Mouse (Mus musculus): ENCODE data around the gene Myo1e. TPM values are rescaled to one million over a fixed set of nuclear protein-coding genes. Genes with fewer than 3 reads are reported as not detected.
A peak's percentile ranks its signal among the peaks of the same experiment; 100 is the strongest.

Myo1e gene
- polyA plus RNA-seq, 1 experiment: 19.5 TPM

GRCm38 (mm10) chr9:70300705-70301104 lies 93.6 kb downstream of the Myo1e start:
- 97% methylated on average over 5 of the region's 5 CpGs for WGBS
- TF ChIP-seq POLR2A (IDR thresholded peaks at IDR 0.05; ENCODE audit: low read depth, low read length) (no peak), CTCF (IDR thresholded peaks at IDR 0.05; ENCODE audit: extremely low read depth, insufficient read length, insufficient replicate concordance, low read depth, low read length) (peak; percentile 21; the same call in 1 of the 2 replicates)
- Histone ChIP-seq H3K27me3 (ENCODE audit: control insufficient read depth, insufficient read depth, low read length) (no peaks in the 10 kb centered on the region), H3K36me3 (ENCODE audit: control insufficient read depth, insufficient read depth, low read length) (peaks cover 17% of the 10 kb centered on the region), H3K27ac (ENCODE audit: insufficient read depth, low read depth, low read length) (peak overlapping the region; percentile 81; the same call in 1 of the 2 replicates), H3K4me1 (ENCODE audit: control insufficient read depth, insufficient read depth, insufficient read length, low read length) (peaks cover 6% of the 10 kb centered on the region; the same call in 1 of the 2 replicates), H3K4me3 (ENCODE audit: low read depth, low read length) (no peak overlapping the region)

- TF ChIP-seq CTCF (IDR thresholded peaks at IDR 0.05; ENCODE audit: extremely low read depth, insufficient read length, insufficient replicate concordance, low read depth, low read length) (no peak), POLR2A (IDR thresholded peaks at IDR 0.05; ENCODE audit: low read depth, low read length) (no peak)
- Histone ChIP-seq H3K36me3 (ENCODE audit: control insufficient read depth, insufficient read depth, low read length) (peaks cover 19% of the 10 kb centered on the region), H3K4me1 (ENCODE audit: control insufficient read depth, insufficient read depth, insufficient read length, low read length) (peaks cover 6% of the 10 kb centered on the region; the same call in 1 of the 2 replicates), H3K27ac (ENCODE audit: insufficient read depth, low read depth, low read length) (peak overlapping the region; percentile 81), H3K27me3 (ENCODE audit: control insufficient read depth, insufficient read depth, low read length) (no peaks in the 10 kb centered on the region), H3K4me3 (ENCODE audit: low read depth, low read length) (no peak overlapping the region)
- 71% methylated on average over 6 of the region's 6 CpGs for WGBS
Measured at GRCm38 (mm10) chr9:70301598-70301997, 94.4 kb downstream of the Myo1e start.

GRCm38 (mm10) chr9:70304901-70305300 lies 97.8 kb downstream of the Myo1e start:
- Histone ChIP-seq H3K4me1 (ENCODE audit: control insufficient read depth, insufficient read depth, insufficient read length, low read length) (peaks cover 6% of the 10 kb centered on the region; the same call in 1 of the 2 replicates), H3K27me3 (ENCODE audit: control insufficient read depth, insufficient read depth, low read length) (no peaks in the 10 kb centered on the region), H3K36me3 (ENCODE audit: control insufficient read depth, insufficient read depth, low read length) (peaks cover 32% of the 10 kb centered on the region), H3K27ac (ENCODE audit: insufficient read depth, low read depth, low read length) (no peak overlapping the region), H3K4me3 (ENCODE audit: low read depth, low read length) (no peak overlapping the region)
- WGBS: 87% methylated on average over 8 of the region's 8 CpGs
- TF ChIP-seq POLR2A (IDR thresholded peaks at IDR 0.05; ENCODE audit: low read depth, low read length) (no peak), CTCF (IDR thresholded peaks at IDR 0.05; ENCODE audit: extremely low read depth, insufficient read length, insufficient replicate concordance, low read depth, low read length) (no peak)

- TF ChIP-seq CTCF (IDR thresholded peaks at IDR 0.05; ENCODE audit: extremely low read depth, insufficient read length, insufficient replicate concordance, low read depth, low read length): no peak
- 67% methylated on average over 1 of the region's 1 CpGs for WGBS
- Histone ChIP-seq H3K27me3 (ENCODE audit: control insufficient read depth, insufficient read depth, low read length) (no peaks in the 10 kb centered on the region), H3K4me1 (ENCODE audit: control insufficient read depth, insufficient read depth, insufficient read length, low read length) (no peaks in the 10 kb centered on the region), H3K36me3 (ENCODE audit: control insufficient read depth, insufficient read depth, low read length) (peaks cover 23% of the 10 kb centered on the region), H3K27ac (ENCODE audit: insufficient read depth, low read depth, low read length) (no peak overlapping the region), H3K4me3 (ENCODE audit: low read depth, low read length) (no peak overlapping the region)
Measured at GRCm38 (mm10) chr9:70310046-70310445, 102.9 kb downstream of the Myo1e start.

DNA sequence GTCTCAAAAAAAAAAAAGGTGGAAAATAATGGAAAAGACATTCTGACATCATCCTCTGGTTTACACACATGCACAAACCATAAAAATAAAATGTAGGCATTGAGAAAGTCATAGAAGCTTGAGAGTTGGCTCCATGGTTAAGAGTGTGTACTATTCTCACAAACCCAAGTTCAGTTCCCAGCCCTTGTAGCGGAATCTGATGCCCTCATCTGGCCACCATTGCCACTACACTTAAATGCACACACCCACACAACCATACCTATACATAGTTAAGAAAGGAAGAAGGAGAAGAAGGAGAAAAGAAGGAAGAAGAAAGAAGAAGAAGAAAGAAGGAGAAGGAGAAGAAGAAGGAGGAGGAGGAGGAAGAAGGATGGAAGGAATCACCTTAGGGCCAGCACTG lies 106.9 kb downstream of the Myo1e start:
- WGBS: 100% methylated on average over 1 of the region's 1 CpGs
- TF ChIP-seq CTCF (IDR thresholded peaks at IDR 0.05; ENCODE audit: extremely low read depth, insufficient read length, insufficient replicate concordance, low read depth, low read length) (no peak), POLR2A (IDR thresholded peaks at IDR 0.05; ENCODE audit: low read depth, low read length) (no peak)
- H3K27me3 ChIP-seq (ENCODE audit: control insufficient read depth, insufficient read depth, low read length): no peaks in the 10 kb centered on the region
- peaks cover 10% of the 10 kb centered on the region for H3K36me3 ChIP-seq (ENCODE audit: control insufficient read depth, insufficient read depth, low read length)
- peaks cover 5% of the 10 kb centered on the region for H3K4me1 ChIP-seq (ENCODE audit: control insufficient read depth, insufficient read depth, insufficient read length, low read length)
- no peak overlapping the region for H3K4me3 ChIP-seq (ENCODE audit: low read depth, low read length)
- no peak overlapping the region for H3K27ac ChIP-seq (ENCODE audit: insufficient read depth, low read depth, low read length)

GRCm38 (mm10) chr9:70315130-70315529 lies 108.0 kb downstream of the Myo1e start:
- H3K27ac ChIP-seq (ENCODE audit: insufficient read depth, low read depth, low read length): no peak overlapping the region
- WGBS: 70% methylated on average over 4 of the region's 4 CpGs
- no peak for TF ChIP-seq POLR2A (IDR thresholded peaks at IDR 0.05; ENCODE audit: low read depth, low read length)
- no peak for TF ChIP-seq CTCF (IDR thresholded peaks at IDR 0.05; ENCODE audit: extremely low read depth, insufficient read length, insufficient replicate concordance, low read depth, low read length)
- H3K27me3 ChIP-seq (ENCODE audit: control insufficient read depth, insufficient read depth, low read length): no peaks in the 10 kb centered on the region
- H3K4me1 ChIP-seq (ENCODE audit: control insufficient read depth, insufficient read depth, insufficient read length, low read length): peaks cover 5% of the 10 kb centered on the region
- no peak overlapping the region for H3K4me3 ChIP-seq (ENCODE audit: low read depth, low read length)
- peaks cover 5% of the 10 kb centered on the region for H3K36me3 ChIP-seq (ENCODE audit: control insufficient read depth, insufficient read depth, low read length)

- Histone ChIP-seq H3K27me3 (ENCODE audit: control insufficient read depth, insufficient read depth, low read length) (no peaks in the 10 kb centered on the region), H3K27ac (ENCODE audit: insufficient read depth, low read depth, low read length) (peak overlapping the region; percentile 66), H3K4me3 (ENCODE audit: low read depth, low read length) (no peak overlapping the region), H3K4me1 (ENCODE audit: control insufficient read depth, insufficient read depth, insufficient read length, low read length) (peaks cover 5% of the 10 kb centered on the region), H3K36me3 (ENCODE audit: control insufficient read depth, insufficient read depth, low read length) (peaks cover 16% of the 10 kb centered on the region)
- 42% methylated on average over 3 of the region's 3 CpGs for WGBS
- TF ChIP-seq POLR2A (IDR thresholded peaks at IDR 0.05; ENCODE audit: low read depth, low read length): no peak
- TF ChIP-seq CTCF (IDR thresholded peaks at IDR 0.05; ENCODE audit: extremely low read depth, insufficient read length, insufficient replicate concordance, low read depth, low read length): no peak
Measured at GRCm38 (mm10) chr9:70318601-70319000, 111.5 kb downstream of the Myo1e start.
